ENCODE assay signal across 16 mouse cellular contexts in genomic region chr11:108233015-108233414, GRCm38 (mm10).
"Had no signal": no experiment of that assay in that cellular context is flagged by ENCODE, and none has a peak within 500 bp of the region (broad histone marks: within the 10 kb centered on the region; RNA-seq: fewer than 3 reads in every experiment).

No protein-coding gene starts in this region.

- H3K4me3 ChIP-seq: neural tube, embryonic 13.5 days; neural tube, embryonic 15.5 days; stomach, embryonic 15.5 days had no signal

- H3K36me3 ChIP-seq: neural tube, embryonic 13.5 days; neural tube, embryonic 15.5 days; stomach, embryonic 15.5 days had no signal

- H3K9me3 ChIP-seq: neural tube, embryonic 13.5 days; neural tube, embryonic 15.5 days; stomach, embryonic 15.5 days had no signal

- DNase-seq: retina, postnatal 1 day; right cerebral cortex, adult 18-20 months; right cerebral cortex, postnatal 14 days; right cerebral cortex, postnatal 25 days; right cerebral cortex, postnatal 4 days; spleen, adult 18-20 months; thymus, adult 18-20 months; thymus, adult 2 months; thymus, postnatal 14 days; thymus, postnatal 25 days; thymus, postnatal 36 days; thymus, postnatal 4 days had no signal

- H3K9ac ChIP-seq: neural tube, embryonic 13.5 days; neural tube, embryonic 15.5 days; stomach, embryonic 15.5 days had no signal

- H3K27me3 ChIP-seq: neural tube, embryonic 13.5 days; neural tube, embryonic 15.5 days; stomach, embryonic 15.5 days had no signal

- H3K27ac ChIP-seq: neural tube, embryonic 13.5 days; neural tube, embryonic 15.5 days; stomach, embryonic 15.5 days; stomach, postnatal 0 days had no signal
